Mouse (Mus musculus) spleen, adult 2 months (tissue): ENCODE measurements around the gene Txndc16.

Experiments used
- CTCF ChIP-seq: fragments of 200-500 bp; IDR thresholded peaks from 2 replicates; pipeline ENCODE4 v1.5.1; 2011; ENCODE audit warnings: mild to moderate bottlenecking, inconsistent platforms; ENCODE audit not compliant: insufficient read depth, insufficient read length, insufficient replicate concordance; ENCODE audit errors: extremely low read depth
- POLR2A ChIP-seq: fragments of 200-500 bp; IDR thresholded peaks from 2 replicates; pipeline ENCODE4 v1.6.1; 2011; ENCODE audit warnings: low read depth, low read length, inconsistent platforms

- no peak for TF ChIP-seq CTCF
- no peak for TF ChIP-seq POLR2A
Measured at GRCm38 (mm10) chr14:45092327-45092726, 127.8 kb downstream of the Txndc16 start.
